Mouse (Mus musculus) mouse trophoblast stem cell (cell line): ENCODE measurements at regions not wholly inside any gene's neighbourhood (a gene's known extent, or its start where the extent isn't known, plus 50 kb on each side); places are given as distances from the start of the nearest gene placed in this dataset.
"Not testable (repeated sequence)": the region's sequence is repeated elsewhere in the genome, so short reads cannot be mapped to it uniquely, and the experiment has no call there.

Experiments
- in situ Hi-C, 2 experiments: fragments of 300-500 bp; cut with MseI, MboI; formaldehyde crosslinking; loops; 2 replicates in 1 of 2; 3 replicates in 1 of 2; pipeline ENCODE4 v1.15.1; 2025

DNA sequence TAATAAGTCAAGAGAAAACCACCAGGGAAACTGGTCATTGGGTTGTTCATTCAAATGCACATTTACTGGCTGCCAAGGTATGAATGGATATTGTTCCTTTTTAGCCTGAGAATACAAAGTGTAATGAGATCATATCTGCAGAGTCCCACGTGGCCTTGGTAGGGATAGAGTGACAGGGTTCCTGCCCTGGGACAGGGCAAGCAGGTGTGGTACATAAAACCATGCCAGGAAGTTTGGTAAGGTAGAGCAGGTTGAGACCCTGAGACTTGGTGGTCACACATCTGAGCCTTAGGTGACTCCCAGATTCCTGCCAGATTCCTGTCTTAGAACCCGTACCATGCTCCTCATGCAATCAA, 320.5 kb downstream of the Tm4sf1 start:
- in situ Hi-C loops: no loop called here

DNA sequence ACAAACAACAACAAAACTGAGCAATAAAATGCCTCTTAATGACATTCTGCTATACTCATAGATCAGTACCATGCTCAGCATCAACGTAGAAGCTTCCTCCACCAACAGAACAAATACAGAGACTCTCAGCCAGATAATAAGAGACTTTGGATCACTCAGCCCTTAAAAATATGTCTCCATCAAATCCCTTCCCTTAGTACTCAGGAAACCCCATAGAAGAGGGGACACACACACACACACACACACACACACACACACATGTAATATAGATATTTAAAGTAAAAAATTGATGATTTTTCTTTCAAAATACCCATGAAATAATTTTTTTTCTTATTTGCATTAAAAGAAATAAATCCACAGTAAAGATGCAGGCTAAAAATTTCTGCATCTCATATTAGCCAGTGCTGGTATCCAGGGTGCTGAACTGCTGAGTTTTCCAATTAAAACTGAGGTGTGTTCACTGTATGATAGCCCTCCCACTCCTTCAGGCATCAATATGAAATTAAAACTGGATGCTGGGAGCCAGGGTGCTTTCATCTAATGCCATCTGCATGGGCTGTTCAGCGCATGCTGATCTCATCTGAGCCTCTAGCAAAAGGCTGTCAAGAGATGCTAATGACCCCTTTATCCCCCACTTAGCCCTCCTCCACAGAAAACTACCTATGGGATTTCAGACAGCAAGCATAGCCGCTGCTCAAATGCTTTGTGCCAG, 321.0 kb downstream of the Tm4sf1 start:
- in situ Hi-C loops: no loop called here

DNA sequence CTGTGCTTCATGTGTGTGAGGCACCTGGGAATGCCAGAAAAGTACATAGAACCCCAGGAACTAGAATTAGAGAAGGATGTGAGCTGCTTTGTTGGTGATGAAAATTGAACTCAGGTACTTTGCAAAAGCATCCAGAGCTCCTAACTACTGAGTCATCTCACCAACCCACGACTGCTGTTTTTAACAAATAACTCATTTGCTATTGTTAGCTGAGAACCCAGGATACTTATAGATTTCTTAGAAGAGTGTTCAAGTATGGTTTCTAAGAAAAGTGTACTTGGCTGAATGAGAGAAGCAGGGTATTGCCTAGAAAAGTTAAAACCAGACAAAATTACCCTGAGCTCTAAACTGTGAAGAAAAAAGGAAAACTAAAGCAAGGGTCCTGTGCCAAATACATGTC, 335.8 kb downstream of the Tm4sf1 start:
- in situ Hi-C loops: no loop called here

- in situ Hi-C loops: no loop called here
These were observed 336.3 kb downstream of the Tm4sf1 start for GRCm38 (mm10) chr3:56965444-56965843.

DNA sequence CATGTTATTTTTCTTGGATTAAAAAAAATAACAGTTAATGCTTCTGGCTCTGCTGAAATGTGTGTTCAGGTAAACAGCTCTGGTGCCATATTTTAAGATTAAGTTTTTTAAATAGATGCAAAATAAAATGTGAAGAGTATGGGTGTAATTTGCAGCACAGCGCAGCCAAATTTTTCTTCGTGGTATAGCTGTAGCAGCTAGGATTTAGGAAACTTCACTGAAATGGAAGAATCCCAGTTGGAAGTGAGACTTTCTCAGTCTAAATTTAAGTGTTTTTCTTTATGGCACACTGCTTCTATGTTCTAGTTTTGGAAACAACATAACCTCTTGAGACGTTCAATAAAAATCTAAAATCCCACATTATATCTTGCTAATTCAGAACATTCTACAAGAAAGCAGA, 337.6 kb downstream of the Tm4sf1 start:
- in situ Hi-C loops: no loop called here

DNA sequence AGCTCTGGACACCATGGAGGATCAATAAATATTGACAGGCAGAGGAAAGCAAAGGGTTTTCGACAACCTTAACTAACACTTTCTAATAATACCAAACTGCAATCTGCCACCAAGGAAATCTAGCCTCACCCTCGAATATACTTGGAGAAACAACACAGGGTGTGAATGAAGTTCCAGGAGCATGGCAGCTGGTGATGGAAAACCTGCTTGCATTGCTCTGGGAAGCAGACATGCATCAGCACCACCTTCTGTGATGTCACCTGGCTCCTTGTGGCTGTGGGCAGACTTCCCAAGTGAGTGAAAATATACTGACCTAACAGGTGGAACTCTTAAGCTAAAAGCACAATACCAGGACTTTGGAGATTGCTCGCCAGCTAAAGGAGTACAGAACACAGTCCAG, 338.5 kb downstream of the Tm4sf1 start:
- in situ Hi-C loops: no loop called here

DNA sequence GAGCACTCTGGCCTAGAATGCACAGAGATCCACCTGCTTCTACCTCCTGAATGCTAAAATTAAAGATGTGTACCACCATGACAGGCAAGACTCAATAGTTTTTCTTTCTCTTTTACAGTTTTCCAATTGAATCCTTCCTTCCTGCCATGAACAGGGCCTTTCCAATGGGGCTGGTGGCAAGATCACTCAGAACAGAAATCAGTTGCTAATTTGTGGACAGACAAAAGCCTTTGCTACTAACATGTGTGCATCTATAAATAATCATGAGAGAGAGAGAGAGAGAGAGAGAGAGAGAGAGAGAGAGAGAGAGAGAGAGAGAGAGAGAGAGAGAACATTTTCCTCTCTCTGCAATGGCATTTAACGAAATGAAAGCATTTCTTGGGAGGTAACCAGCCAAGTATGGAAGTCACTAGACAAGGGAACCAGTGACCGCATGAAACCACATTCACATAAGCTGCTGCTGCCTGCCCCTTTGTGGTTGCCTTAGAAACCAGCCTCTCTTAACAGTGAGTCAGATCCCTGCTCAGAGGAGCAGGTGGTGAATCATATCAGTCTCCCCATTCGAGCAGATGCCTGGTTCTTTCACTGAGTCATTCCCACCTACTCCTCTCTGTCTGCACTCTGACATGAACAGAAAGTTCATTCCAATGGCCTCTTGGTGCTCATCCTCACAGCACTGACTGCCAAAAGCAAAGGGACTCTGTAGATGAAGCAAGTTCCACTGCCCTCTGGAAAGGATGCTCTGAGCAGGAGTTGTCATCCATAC, 339.4 kb downstream of the Tm4sf1 start:
- in situ Hi-C loops: no loop called here

DNA sequence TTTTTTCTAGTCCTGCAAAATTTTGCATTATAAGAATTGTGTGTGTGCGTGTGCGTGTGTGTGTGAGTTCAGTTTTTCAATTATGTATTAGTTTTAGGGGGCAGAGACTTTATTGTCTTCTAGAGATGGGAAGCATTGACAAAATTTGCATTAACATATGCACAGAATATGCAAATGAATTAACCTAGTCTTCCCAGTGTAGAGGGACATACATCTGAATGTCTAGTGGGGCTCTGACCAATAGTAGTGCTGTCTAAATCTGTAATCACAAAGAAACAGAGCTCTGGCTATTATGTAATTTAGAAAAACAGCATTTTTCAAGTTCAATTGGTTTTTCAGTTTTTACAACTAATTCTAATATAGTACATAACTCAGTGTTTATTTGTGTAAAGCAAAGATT, 344.8 kb downstream of the Tm4sf1 start:
- in situ Hi-C loops: no loop called here

- in situ Hi-C loops: no loop called here
These were observed 346.0 kb downstream of the Tm4sf1 start for GRCm38 (mm10) chr3:56955799-56956121.

DNA sequence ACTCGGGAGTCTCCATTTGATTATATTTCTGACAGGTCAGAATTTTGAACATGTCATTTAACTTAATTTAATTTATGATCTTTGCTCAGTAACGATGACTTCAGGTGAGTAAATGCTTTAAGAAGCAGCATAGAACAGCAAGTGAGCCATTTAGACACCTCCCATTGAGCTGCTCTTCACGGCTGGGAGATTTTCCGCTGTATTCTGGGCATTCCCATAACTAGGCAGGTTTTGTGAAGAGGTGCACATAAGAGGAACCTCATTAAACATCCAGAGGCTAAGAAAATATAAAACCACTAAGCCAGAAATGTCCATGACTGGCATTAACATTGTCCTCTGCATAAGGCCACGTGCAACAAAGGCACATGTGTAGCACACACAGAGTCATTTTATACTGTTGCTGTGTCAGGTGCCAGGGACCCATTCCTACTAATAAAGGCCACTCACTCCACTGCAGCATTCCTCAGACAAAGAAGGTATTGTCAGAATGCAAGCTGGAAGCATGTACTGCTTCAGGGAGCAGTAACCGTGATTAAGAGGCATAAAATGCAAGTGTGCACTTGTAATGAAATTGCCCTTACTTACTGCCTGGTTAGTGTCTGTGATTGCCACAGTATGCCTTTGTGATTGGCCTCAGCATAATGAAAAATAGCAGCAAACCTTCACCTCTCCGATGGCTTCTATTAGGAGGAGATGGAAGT, 346.5 kb downstream of the Tm4sf1 start:
- in situ Hi-C loops: no loop called here

DNA sequence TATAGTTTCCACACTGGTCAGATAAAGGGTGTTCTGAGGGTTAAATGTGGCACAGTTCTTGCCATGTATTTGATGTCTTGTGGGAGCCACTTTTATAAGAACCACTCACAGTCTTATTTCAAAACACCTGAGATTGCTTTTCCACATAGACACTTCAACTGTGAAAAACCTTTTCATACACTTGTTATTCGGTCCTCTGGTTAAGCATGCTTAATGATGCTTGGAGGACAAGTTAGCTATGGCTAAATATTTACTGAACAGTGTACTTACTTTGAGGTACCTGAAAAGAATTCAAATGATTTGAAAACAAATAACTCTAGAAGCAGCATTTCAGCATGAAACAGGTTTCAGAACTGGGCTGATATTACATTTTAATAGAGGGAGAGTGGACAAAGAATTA, 359.2 kb downstream of the Tm4sf1 start:
- in situ Hi-C loops: not testable (repeated sequence)

DNA sequence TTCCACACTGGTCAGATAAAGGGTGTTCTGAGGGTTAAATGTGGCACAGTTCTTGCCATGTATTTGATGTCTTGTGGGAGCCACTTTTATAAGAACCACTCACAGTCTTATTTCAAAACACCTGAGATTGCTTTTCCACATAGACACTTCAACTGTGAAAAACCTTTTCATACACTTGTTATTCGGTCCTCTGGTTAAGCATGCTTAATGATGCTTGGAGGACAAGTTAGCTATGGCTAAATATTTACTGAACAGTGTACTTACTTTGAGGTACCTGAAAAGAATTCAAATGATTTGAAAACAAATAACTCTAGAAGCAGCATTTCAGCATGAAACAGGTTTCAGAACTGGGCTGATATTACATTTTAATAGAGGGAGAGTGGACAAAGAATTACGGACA, 372.8 kb downstream of the Tm4sf1 start:
- in situ Hi-C loops: not testable (repeated sequence)

DNA sequence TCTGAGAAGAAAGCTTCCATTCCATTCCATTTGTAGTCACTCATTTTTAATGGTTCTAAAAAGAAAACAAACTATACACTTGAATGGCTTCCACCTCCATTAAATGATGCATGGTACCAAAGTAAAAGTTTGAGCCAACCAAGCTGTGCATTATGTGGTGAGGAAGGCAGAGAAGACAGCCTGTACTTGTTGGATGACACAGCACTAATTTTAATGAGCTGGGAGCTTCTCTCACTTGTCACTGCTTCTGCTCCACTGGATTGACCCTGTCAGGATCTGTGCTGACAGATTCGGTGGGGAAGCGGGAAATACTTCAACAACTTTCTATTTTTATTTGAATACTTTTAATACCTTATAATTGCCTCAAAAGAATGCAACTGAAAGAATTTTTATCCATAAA, 403.3 kb downstream of the Tm4sf1 start:
- in situ Hi-C loops: no loop called here

- in situ Hi-C loops: no loop called here
These were observed 424.7 kb downstream of the Tm4sf1 start for GRCm38 (mm10) chr3:56877062-56877461.

- in situ Hi-C loops: no loop called here
These were observed 438.2 kb downstream of the Tm4sf1 start for GRCm38 (mm10) chr3:56863591-56863990.

DNA sequence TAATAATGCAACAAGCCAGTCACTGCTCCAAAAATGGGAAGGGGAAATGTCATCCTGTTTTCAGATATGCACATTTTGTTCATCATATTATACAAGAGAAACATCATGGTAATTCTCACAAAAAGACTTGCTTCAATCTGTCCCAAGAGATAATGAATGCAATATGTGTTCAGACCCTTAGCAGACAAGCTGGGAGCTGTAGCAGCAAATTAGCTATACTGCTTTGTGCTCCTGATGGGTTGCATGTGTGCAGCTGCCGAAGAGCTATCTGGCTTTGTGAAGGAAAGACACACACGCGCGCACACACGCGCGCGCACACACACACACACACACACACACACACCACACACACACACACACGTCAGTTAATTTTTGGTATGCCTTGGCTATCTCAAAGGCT, 441.9 kb downstream of the Tm4sf1 start:
- in situ Hi-C loops: no loop called here

- in situ Hi-C loops: no loop called here
These were observed 456.4 kb downstream of the Tm4sf1 start for GRCm38 (mm10) chr3:56845462-56845770.

DNA sequence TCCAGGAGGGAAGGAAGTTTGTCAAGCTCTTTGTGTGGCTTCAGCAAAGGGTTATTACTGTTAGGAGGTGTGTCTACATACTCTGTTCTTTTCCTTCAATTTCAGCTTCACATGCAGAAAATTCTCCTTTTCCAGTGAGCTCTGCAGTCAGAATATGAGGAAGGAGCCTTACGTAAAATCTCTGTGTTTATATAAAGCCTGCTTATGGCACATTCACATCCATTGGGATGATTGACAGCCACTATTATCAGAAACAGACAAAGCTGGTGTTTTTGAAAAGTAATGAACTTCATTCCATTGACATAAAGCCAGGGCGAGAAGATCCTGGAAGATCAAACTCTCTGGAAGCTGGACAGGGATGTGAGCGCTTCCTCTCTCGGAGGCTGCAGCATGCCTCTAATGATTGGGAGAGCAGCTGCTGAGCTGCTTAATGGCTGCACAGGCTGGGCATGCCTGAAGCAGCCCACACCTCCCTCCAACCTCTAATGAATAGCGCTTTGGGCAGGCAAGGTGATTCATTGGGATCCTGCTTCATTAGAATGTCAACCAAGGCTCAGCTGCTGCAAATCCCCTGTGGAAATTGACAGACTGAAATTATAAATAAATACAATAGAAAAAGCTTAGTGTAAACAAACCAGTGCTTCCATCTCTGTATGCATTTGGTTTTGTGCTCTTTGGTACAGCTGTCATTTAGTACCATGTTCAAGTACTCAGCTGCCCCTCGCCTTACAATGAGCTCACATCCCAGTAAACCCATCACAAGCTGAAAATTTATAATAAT, 456.9 kb downstream of the Tm4sf1 start:
- in situ Hi-C loops: no loop called here

DNA sequence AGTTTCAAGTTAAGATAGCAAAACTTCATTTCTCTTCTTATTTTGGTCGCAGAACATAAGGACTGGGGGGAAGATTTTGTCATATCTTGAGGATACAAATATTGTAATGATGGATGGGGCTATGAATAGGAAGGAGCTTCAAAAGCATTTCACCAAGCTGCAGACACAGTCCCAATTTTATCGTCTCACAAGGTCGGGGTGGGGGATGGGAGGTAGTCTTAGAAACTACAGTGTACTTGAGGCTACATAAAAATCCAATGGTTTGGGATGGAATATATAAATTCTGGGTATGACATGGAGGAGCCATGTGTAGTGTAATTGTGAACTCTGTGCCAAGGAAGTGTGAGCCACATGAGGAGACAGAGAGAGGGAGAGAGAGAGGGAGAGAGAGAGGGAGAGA, 464.6 kb downstream of the Tm4sf1 start:
- in situ Hi-C loops: no loop called here

GRCm38 (mm10) chr3:56830315-56831097, 471.3 kb downstream of the Tm4sf1 start:
- in situ Hi-C loops: no loop called here

GRCm38 (mm10) chr3:56824157-56824556, 477.6 kb downstream of the Tm4sf1 start:
- in situ Hi-C loops: no loop called here
